Mouse (Mus musculus): Measurements from ENCODE around the gene Ctnnd2. TPM values are rescaled to one million over a fixed set of nuclear protein-coding genes. Genes with fewer than 3 reads are reported as not detected.

Gene Ctnnd2
- polyA plus RNA-seq, 1 experiment from 2014 or later = 0.91 TPM

DNA sequence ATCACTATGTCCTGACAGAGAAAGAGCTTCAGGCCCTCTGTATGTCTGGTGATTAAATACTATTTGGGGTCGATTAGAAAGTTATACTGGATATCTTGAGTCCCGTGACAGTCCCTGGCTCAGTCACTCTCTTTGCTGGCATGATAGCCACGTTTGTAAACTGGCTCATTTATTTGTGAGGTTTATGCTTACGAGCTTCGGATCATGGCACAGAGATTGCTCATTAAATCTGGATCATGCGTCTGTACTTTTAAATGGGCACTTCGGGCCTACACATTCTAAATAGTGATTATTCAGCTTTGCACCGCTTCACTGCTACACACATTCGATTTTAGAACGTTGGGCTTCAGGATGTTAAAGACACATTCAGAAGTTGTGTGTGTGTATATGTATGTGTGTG lies 96.4 kb downstream of the Ctnnd2 start:
- H3K4me1 ChIP-seq = no peaks in the 10 kb centered on the region
- H3K27me3 ChIP-seq (replicated peaks) = no peaks in the 10 kb centered on the region
- ATAC-seq (ENCODE audit: extremely low read depth, insufficient number of reproducible peaks, low FRiP score, low TSS enrichment) = no peak
- WGBS = 81% methylated on average over 10 of the region's 10 CpGs
- H3K36me3 ChIP-seq = no peaks in the 10 kb centered on the region
- no peak overlapping the region for H3K9ac ChIP-seq
- no peak overlapping the region for H3K4me2 ChIP-seq
- no peaks in the 10 kb centered on the region for H3K9me3 ChIP-seq
- no peak overlapping the region for H3K27ac ChIP-seq (replicated peaks)
- no peak overlapping the region for H3K4me3 ChIP-seq

DNA sequence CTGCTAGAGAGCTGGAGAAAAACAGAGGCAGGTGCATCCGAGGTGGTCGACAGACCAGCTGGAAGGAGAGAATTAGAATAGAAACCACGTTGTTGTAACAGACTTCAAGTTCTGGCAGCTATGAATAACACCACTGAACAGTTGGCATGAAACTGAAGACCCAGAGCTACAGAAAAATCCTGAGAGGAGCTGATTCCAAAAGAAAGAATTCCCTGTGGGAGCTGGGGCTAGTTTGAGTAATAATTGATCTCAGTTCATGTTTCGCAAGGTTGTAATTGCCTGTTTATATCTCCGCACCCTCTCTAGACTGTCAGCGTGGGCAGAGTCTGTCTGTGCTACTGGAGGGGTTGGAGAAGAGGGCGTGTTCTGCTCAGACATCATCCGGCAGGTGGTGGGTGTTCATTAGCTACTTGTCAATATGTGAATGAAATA lies 98.8 kb downstream of the Ctnnd2 start:
- no peak for ATAC-seq (ENCODE audit: extremely low read depth, insufficient number of reproducible peaks, low FRiP score, low TSS enrichment)
- Histone ChIP-seq H3K27me3 (replicated peaks) (no peaks in the 10 kb centered on the region), H3K9ac (no peak overlapping the region), H3K4me2 (no peak overlapping the region), H3K27ac (replicated peaks) (no peak overlapping the region), H3K4me1 (no peaks in the 10 kb centered on the region), H3K4me3 (no peak overlapping the region), H3K36me3 (no peaks in the 10 kb centered on the region), H3K9me3 (no peaks in the 10 kb centered on the region)
- WGBS = 66% methylated on average over 8 of the region's 8 CpGs

DNA sequence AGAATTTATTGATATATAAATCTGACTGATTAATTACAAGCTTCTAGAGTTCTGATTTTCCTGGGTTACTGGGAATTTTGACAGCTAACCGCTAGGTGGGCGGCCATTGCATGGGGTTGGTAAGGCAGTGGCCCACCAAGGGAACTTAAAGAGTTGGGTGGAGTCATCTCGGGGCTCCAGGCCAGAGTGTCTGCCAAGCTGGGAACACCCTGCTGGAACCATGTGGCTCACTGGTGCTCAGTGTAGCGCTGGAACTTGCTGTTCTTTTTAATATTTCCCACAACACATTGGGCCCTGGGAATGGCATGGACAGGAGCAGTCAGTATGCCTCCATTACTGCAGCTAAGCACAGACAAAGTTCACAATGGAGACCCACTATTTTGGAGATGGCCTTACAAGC lies 99.9 kb downstream of the Ctnnd2 start:
- no peaks in the 10 kb centered on the region for H3K4me1 ChIP-seq
- H3K4me2 ChIP-seq = no peak overlapping the region
- WGBS = 70% methylated on average over 4 of the region's 4 CpGs
- H3K4me3 ChIP-seq = no peak overlapping the region
- no peaks in the 10 kb centered on the region for H3K27me3 ChIP-seq (replicated peaks)
- no peak overlapping the region for H3K9ac ChIP-seq
- H3K9me3 ChIP-seq = no peaks in the 10 kb centered on the region
- ATAC-seq (ENCODE audit: extremely low read depth, insufficient number of reproducible peaks, low FRiP score, low TSS enrichment) = no peak
- no peak overlapping the region for H3K27ac ChIP-seq (replicated peaks)
- H3K36me3 ChIP-seq = no peaks in the 10 kb centered on the region

DNA sequence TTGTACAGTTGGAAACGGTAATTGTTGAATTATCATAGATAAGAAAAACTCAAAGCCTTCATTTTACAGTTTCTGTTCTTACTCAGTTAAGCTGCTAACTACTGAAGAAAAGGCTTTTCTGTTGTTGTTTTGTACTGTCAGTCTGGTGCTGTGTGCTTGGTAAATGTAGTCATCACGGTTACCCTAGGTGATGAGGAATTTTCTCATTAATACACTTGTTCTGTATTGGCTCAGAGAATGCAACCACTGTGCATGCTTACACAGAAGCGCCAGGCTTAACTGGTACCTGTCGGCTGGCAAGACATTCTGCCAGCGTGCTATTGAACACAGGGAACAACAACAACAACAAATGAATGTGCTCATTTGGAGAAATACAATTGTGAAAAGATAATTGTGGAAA lies 103.3 kb downstream of the Ctnnd2 start:
- H3K27me3 ChIP-seq (replicated peaks) = no peaks in the 10 kb centered on the region
- H3K4me2 ChIP-seq = no peak overlapping the region
- no peaks in the 10 kb centered on the region for H3K36me3 ChIP-seq
- no peaks in the 10 kb centered on the region for H3K9me3 ChIP-seq
- no peak for ATAC-seq (ENCODE audit: extremely low read depth, insufficient number of reproducible peaks, low FRiP score, low TSS enrichment)
- H3K4me3 ChIP-seq = no peak overlapping the region
- no peaks in the 10 kb centered on the region for H3K4me1 ChIP-seq
- whole genome bisulfite sequencing = 77% methylated on average over 5 of the region's 5 CpGs
- no peak overlapping the region for H3K9ac ChIP-seq
- no peak overlapping the region for H3K27ac ChIP-seq (replicated peaks)

DNA sequence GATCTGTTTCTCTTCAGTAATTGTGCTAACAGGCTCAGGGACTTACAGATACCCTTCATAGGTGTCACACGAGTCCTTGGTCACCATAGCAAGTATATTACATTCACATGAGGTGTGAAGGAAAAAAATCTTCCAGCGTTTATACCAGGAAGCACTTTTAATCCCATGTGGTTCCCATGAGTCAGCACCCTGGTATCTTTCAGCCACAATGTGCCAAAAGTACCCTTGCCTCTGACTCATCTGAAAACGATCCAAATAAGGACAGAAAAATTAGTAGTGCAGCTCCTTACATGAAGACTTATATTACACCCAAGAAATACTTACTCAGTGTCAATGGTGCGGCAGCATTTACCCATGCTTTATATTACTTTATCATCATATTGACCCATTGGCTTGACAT lies 104.3 kb downstream of the Ctnnd2 start:
- no peak overlapping the region for H3K4me2 ChIP-seq
- H3K27me3 ChIP-seq (replicated peaks) = no peaks in the 10 kb centered on the region
- H3K36me3 ChIP-seq = no peaks in the 10 kb centered on the region
- H3K27ac ChIP-seq (replicated peaks) = no peak overlapping the region
- H3K4me1 ChIP-seq = no peaks in the 10 kb centered on the region
- WGBS = 67% methylated on average over 4 of the region's 4 CpGs
- no peak for ATAC-seq (ENCODE audit: extremely low read depth, insufficient number of reproducible peaks, low FRiP score, low TSS enrichment)
- H3K4me3 ChIP-seq = no peak overlapping the region
- no peak overlapping the region for H3K9ac ChIP-seq
- H3K9me3 ChIP-seq = no peaks in the 10 kb centered on the region

DNA sequence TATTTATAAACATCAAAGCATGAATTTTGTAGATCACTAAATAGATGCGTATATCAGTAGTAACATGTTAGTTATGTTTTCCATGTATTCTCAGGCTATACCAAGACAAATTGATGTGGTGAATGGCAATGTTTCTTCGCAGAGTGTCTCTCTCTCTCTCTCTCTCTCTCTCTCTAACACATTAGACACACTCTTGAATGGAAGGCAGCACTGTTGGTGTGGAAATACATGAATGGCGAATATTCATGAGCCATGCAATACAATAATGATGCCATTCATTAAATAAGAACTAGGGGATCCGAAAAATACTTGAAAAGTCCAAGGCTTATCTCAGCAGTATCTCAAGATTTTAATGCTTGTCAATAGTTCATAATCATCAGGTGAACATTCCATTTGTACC lies 106.2 kb downstream of the Ctnnd2 start:
- Histone ChIP-seq H3K27me3 (replicated peaks) (no peaks in the 10 kb centered on the region), H3K36me3 (no peaks in the 10 kb centered on the region)
- WGBS = 78% methylated on average over 4 of the region's 4 CpGs

DNA sequence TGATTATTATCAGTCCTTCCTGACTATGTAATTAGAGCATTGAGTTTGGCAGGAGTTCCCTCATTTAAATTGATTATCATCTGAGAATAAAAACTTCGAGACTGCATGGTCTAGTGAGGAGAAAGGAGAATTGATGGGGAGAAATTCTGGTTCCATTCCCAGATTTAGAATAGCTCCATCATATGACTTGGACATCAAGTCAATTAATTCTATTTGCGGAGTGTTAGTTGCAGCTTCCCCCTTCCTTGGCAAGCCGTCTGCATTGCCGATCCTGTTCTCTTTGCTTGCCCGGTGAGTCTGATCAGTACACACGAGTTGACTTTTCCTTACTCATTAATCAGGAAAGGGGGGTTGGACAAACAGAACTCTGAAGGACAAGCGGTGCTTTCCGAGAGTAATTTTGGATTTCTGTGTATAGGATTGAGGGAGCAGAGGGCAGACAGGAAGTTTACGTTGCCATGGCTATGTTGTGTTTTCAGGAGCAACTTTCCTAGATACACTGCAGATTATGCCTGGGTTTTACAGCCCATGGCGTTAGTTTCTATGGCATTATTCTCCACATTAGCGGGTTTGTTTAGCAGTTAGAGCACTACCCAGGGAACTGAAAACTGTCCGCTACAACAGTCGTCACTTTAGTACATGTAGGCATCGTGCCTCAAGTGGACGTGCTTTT lies 113.3 kb downstream of the Ctnnd2 start:
- H3K36me3 ChIP-seq = no peaks in the 10 kb centered on the region
- H3K9ac ChIP-seq = no peak overlapping the region
- H3K27ac ChIP-seq (replicated peaks) = no peak overlapping the region
- no peak overlapping the region for H3K4me3 ChIP-seq
- no peaks in the 10 kb centered on the region for H3K27me3 ChIP-seq (replicated peaks)
- WGBS = 77% methylated on average over 15 of the region's 15 CpGs
- H3K4me1 ChIP-seq = no peaks in the 10 kb centered on the region
- no peak overlapping the region for H3K4me2 ChIP-seq
- no peak for ATAC-seq (ENCODE audit: extremely low read depth, insufficient number of reproducible peaks, low FRiP score, low TSS enrichment)
- H3K9me3 ChIP-seq = no peaks in the 10 kb centered on the region

More for the DNA sequence above, 106.2 kb downstream of the Ctnnd2 start:
- Histone ChIP-seq H3K9me3 (no peaks in the 10 kb centered on the region), H3K9ac (no peak overlapping the region), H3K4me3 (no peak overlapping the region), H3K27ac (replicated peaks) (no peak overlapping the region), H3K4me2 (no peak overlapping the region), H3K4me1 (no peaks in the 10 kb centered on the region)
- no peak for ATAC-seq (ENCODE audit: extremely low read depth, insufficient number of reproducible peaks, low FRiP score, low TSS enrichment)

DNA sequence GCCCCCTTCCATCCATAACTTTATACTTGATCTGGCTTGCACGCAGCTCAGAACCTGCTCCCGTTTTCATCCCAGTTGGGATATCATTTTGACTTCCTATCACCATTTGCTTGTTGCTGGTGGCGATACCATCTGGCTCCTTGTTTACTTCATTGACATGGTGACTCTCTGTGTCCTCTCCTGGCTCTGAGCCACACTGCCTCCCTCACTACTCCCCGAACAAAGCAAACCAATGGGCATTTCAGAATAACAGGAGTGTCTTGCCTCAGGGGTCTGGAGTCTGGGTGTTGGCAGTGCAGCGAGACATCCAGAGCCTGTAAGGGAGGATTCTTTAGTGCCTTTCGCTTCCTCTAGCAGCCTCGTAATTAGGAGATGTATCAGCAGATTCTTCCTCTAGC lies 113.9 kb downstream of the Ctnnd2 start:
- Histone ChIP-seq H3K27me3 (replicated peaks) (no peaks in the 10 kb centered on the region), H3K36me3 (no peaks in the 10 kb centered on the region), H3K4me3 (no peak overlapping the region), H3K4me2 (no peak overlapping the region), H3K9me3 (no peaks in the 10 kb centered on the region), H3K27ac (replicated peaks) (no peak overlapping the region), H3K4me1 (no peaks in the 10 kb centered on the region), H3K9ac (no peak overlapping the region)
- no peak for ATAC-seq (ENCODE audit: extremely low read depth, insufficient number of reproducible peaks, low FRiP score, low TSS enrichment)
- 79% methylated on average over 7 of the region's 7 CpGs for WGBS

DNA sequence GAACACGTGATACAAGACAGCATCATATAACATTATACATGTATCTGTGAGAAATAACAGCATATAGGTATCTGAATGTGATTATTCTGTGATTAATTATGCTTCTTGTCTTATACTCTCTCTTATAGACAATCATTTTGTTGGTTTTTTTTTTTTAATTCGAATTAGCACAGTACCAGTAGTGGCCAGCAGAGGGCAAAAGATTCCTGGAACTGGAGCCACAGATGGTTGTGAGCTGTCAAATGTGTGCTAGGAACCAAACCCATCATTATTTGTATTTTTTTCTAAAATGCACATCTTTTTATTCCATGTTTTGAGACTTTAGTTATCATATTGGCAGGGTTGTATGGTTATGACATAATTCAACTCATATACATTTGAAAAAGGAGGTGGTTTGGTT lies 130.4 kb downstream of the Ctnnd2 start:
- H3K4me1 ChIP-seq = no peaks in the 10 kb centered on the region
- H3K4me3 ChIP-seq = no peak overlapping the region
- no peaks in the 10 kb centered on the region for H3K36me3 ChIP-seq
- H3K9ac ChIP-seq = no peak overlapping the region
- peaks cover 7% of the 10 kb centered on the region; the same call in 1 of the 2 replicates for H3K9me3 ChIP-seq
- ATAC-seq (ENCODE audit: extremely low read depth, insufficient number of reproducible peaks, low FRiP score, low TSS enrichment) = no peak
- H3K4me2 ChIP-seq = no peak overlapping the region
- whole genome bisulfite sequencing = 55% methylated on average over 2 of the region's 2 CpGs
- no peaks in the 10 kb centered on the region for H3K27me3 ChIP-seq (replicated peaks)
- H3K27ac ChIP-seq (replicated peaks) = no peak overlapping the region

DNA sequence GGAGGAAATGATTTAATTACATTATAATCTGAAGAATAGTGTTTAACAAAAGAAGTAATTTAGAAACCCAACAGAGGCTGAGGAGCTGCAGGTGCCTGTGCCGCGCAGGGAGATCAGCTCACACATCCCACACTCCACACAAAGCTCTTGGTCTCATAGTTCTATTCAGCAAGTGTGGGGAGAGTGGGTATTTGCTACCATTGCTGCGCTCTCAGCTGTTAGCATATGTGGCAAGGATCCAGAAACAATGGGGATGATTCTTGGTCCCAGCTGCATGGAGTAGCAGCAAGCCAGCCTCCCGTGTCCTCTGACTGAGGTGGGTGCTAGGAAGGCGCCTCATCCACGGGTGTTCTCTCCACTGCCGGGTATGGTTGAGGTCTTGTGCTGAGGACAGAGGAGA lies 134.0 kb downstream of the Ctnnd2 start:
- no peak for ATAC-seq (ENCODE audit: extremely low read depth, insufficient number of reproducible peaks, low FRiP score, low TSS enrichment)
- H3K4me2 ChIP-seq = no peak overlapping the region
- 87% methylated on average over 7 of the region's 7 CpGs for WGBS

DNA sequence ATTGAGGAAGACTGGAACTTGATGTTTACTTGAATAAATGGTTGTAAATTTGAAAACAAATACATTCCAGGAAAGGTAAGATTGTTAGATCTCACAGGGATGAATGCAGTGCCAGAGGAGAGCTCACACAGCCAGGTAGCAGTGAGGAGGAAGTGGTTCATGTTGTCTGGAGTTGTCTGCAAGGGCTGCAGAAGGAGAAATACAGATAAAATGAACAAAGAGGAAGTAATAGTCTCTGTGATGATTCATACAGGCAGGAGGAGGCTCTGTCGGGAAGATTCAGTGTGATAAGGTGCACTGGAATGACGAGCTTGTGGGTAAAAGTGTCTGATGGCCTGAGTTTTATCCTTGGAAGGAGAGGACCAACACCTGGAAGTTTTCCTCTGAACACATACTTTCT lies 150.2 kb downstream of the Ctnnd2 start:
- H3K4me2 ChIP-seq = no peak overlapping the region
- no peak overlapping the region for H3K4me3 ChIP-seq
- no peak overlapping the region for H3K9ac ChIP-seq
- H3K4me1 ChIP-seq = no peaks in the 10 kb centered on the region
- WGBS = 31% methylated on average over 2 of the region's 2 CpGs
- no peak overlapping the region for H3K27ac ChIP-seq (replicated peaks)
- no peak for ATAC-seq (ENCODE audit: extremely low read depth, insufficient number of reproducible peaks, low FRiP score, low TSS enrichment)
- H3K9me3 ChIP-seq = no peaks in the 10 kb centered on the region; the same call in 1 of the 2 replicates
- H3K27me3 ChIP-seq (replicated peaks) = no peaks in the 10 kb centered on the region
- no peaks in the 10 kb centered on the region for H3K36me3 ChIP-seq

More for the DNA sequence above, 134.0 kb downstream of the Ctnnd2 start:
- H3K27me3 ChIP-seq (replicated peaks) = no peaks in the 10 kb centered on the region
- no peak overlapping the region for H3K4me3 ChIP-seq
- H3K27ac ChIP-seq (replicated peaks) = no peak overlapping the region
- H3K9me3 ChIP-seq = no peaks in the 10 kb centered on the region
- H3K4me1 ChIP-seq = no peaks in the 10 kb centered on the region
- H3K9ac ChIP-seq = no peak overlapping the region
- no peaks in the 10 kb centered on the region for H3K36me3 ChIP-seq
